8 mouse cellular contexts compared by ENCODE assay signal in the genomic region with DNA sequence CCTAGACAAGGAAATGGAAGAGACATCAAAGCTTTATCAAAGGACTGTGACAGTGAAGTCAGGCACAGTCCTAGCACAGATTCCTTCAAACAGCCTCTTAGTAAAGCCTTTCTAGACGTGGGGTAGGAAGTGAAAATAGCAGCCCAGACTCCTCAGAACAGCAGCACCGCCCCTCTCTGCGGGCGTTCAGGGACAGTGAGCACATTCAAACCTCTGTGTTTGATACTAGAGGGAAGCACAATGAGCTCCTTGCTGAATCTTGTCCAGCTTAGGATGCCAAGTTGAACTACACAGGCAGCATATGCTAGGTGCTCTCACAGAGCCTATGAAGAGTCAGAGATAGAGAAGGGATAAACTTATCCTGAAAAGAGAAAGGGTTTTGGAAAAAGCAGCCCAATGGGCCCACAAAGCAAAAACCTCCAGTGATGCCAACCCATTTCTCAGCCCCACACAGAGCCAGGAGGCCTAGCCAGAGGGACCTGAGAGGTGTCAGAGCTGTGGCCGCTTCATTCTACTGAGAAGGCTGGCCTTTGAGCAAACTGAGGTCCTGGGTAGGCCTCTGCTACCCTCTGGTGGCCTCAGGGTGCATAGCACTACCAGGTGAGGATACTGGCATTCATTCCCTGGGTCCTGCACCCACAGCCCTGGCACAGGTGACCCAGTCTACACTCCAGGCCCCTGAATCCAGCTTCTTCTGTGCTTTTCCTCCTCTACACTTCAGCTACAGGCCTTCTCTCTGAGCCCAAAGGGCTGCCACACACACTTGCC. TPM values are rescaled to one million over a fixed set of nuclear protein-coding genes. Genes with fewer than 3 reads are reported as not detected.
DNase-seq lines count a peak whose midpoint lies in the region; ATAC-seq and TF ChIP-seq lines count a peak whose summit lies in the region.

No protein-coding gene starts in this region.

- no peaks in the 10 kb centered on the region for H3K27me3 ChIP-seq in hindbrain, embryonic 10.5 days (ENCODE audit: insufficient read depth, poor library complexity, severe bottlenecking)
- no peaks in the 10 kb centered on the region for H3K27me3 ChIP-seq in hindbrain, embryonic 13.5 days
- H3K27me3 ChIP-seq in intestine, embryonic 14.5 days (replicated peaks; ENCODE audit: control insufficient read depth, insufficient read depth, low read length), result no peaks in the 10 kb centered on the region
- H3K27me3 ChIP-seq in limb, embryonic 14.5 days (ENCODE audit: control insufficient read depth, insufficient read depth, low read length), result no peaks in the 10 kb centered on the region
- no peaks in the 10 kb centered on the region for H3K27me3 ChIP-seq in midbrain, embryonic 14.5 days (ENCODE audit: control insufficient read depth, insufficient read depth, low read length)

- H3K4me1 ChIP-seq in hindbrain, embryonic 10.5 days (replicated peaks), result 0 out of 2 replicates have a peak, but pooled peaks cover 6% of the 10 kb centered on the region
- peaks cover 42% of the 10 kb centered on the region for H3K4me1 ChIP-seq in hindbrain, embryonic 13.5 days (replicated peaks)
- H3K4me1 ChIP-seq in intestine, embryonic 14.5 days (replicated peaks; ENCODE audit: control insufficient read depth, insufficient read depth, low read length), result peaks cover 19% of the 10 kb centered on the region
- H3K4me1 ChIP-seq in limb, embryonic 14.5 days (ENCODE audit: control insufficient read depth, insufficient read depth, low read length), result no peaks in the 10 kb centered on the region; the same call in none of the 2 replicates
- H3K4me1 ChIP-seq in midbrain, embryonic 14.5 days (ENCODE audit: control insufficient read depth, insufficient read depth, low read length), result peaks cover 7% of the 10 kb centered on the region; the same call in 1 of the 2 replicates

- 67% methylated on average over 5 of the region's 5 CpGs for WGBS in hindbrain, embryonic 10.5 days
- WGBS in hindbrain, embryonic 13.5 days, result 67% methylated on average over 5 of the region's 5 CpGs
- 68% methylated on average over 5 of the region's 5 CpGs for WGBS in intestine, embryonic 14.5 days
- WGBS in limb, embryonic 14.5 days, result 65% methylated on average over 5 of the region's 5 CpGs
- WGBS in midbrain, embryonic 14.5 days, result 65% methylated on average over 5 of the region's 5 CpGs

- DNase-seq in hindbrain, embryonic 10.5 days (ENCODE audit: low spot score), result peak; percentile 72
- peak; percentile 86 for DNase-seq in cerebellum, adult 8-10 months
- DNase-seq in frontal cortex, postnatal 36 days (ENCODE audit: low spot score in 2 of 2), result peak; percentile 79 to 83
- peak; percentile 89 for DNase-seq in intestine, embryonic 14.5 days (ENCODE audit: low spot score)
- peak; percentile 57 for DNase-seq in limb, embryonic 14.5 days (ENCODE audit: low spot score)
- DNase-seq in midbrain, embryonic 14.5 days, result peak; percentile 83
- peak; percentile 69 to 72 for DNase-seq in spleen, postnatal 36 days (ENCODE audit: low spot score in 2 of 2)

- no peak overlapping the region for H3K9ac ChIP-seq in hindbrain, embryonic 13.5 days
- H3K9ac ChIP-seq in intestine, embryonic 14.5 days (ENCODE audit: low read length), result no peak overlapping the region
- H3K9ac ChIP-seq in limb, embryonic 14.5 days (ENCODE audit: low read depth, low read length, severe bottlenecking), result no peak overlapping the region
- no peak overlapping the region for H3K9ac ChIP-seq in midbrain, embryonic 14.5 days (replicated peaks; ENCODE audit: low read length)

- H3K4me3 ChIP-seq in hindbrain, embryonic 10.5 days, result no peak overlapping the region
- no peak overlapping the region for H3K4me3 ChIP-seq in hindbrain, embryonic 13.5 days
- no peak overlapping the region for H3K4me3 ChIP-seq in intestine, embryonic 14.5 days (ENCODE audit: low read depth, low read length)
- H3K4me3 ChIP-seq in limb, embryonic 14.5 days (replicated peaks; ENCODE audit: low read length), result no peak overlapping the region
- H3K4me3 ChIP-seq in midbrain, embryonic 14.5 days (replicated peaks; ENCODE audit: low read depth, low read length), result no peak overlapping the region

- TF ChIP-seq POLR2A in limb, embryonic 14.5 days (IDR thresholded peaks at IDR 0.05; ENCODE audit: borderline replicate concordance, extremely low read depth, insufficient read depth, insufficient read length), result no peak

- H3K36me3 ChIP-seq in hindbrain, embryonic 10.5 days, result peaks cover 98% of the 10 kb centered on the region
- H3K36me3 ChIP-seq in hindbrain, embryonic 13.5 days, result peaks cover 64% of the 10 kb centered on the region
- peaks cover 59% of the 10 kb centered on the region for H3K36me3 ChIP-seq in intestine, embryonic 14.5 days (ENCODE audit: control insufficient read depth, insufficient read depth, low read length)
- H3K36me3 ChIP-seq in limb, embryonic 14.5 days (ENCODE audit: control insufficient read depth, insufficient read depth, low read length), result peaks cover 55% of the 10 kb centered on the region
- H3K36me3 ChIP-seq in midbrain, embryonic 14.5 days (ENCODE audit: control insufficient read depth, insufficient read depth, low read length), result peaks cover 51% of the 10 kb centered on the region

- no peak overlapping the region for H3K27ac ChIP-seq in hindbrain, embryonic 10.5 days
- H3K27ac ChIP-seq in hindbrain, embryonic 13.5 days, result no peak overlapping the region
- no peak overlapping the region for H3K27ac ChIP-seq in intestine, embryonic 14.5 days (ENCODE audit: low read depth)
- no peak overlapping the region for H3K27ac ChIP-seq in limb, embryonic 14.5 days (replicated peaks; ENCODE audit: low read depth, low read length)
- no peak overlapping the region for H3K27ac ChIP-seq in midbrain, embryonic 14.5 days (replicated peaks; ENCODE audit: low read depth, low read length)

- ATAC-seq in hindbrain, embryonic 13.5 days (ENCODE audit: low FRiP score), result no peak; the same call in 1 of the 2 replicates
- ATAC-seq in intestine, embryonic 14.5 days (replicated peaks; ENCODE audit: low FRiP score, low TSS enrichment, low read depth), result no peak; the same call in 1 of the 2 replicates
- peak; percentile 41; the same call in 1 of the 2 replicates for ATAC-seq in limb, embryonic 14.5 days (ENCODE audit: low FRiP score, low read depth)
- ATAC-seq in midbrain, embryonic 14.5 days (ENCODE audit: low FRiP score, low TSS enrichment), result 0 out of 2 replicates have a peak, but pooled peaks have one; percentile 15

- no peak overlapping the region for H3K4me2 ChIP-seq in hindbrain, embryonic 13.5 days
- H3K4me2 ChIP-seq in intestine, embryonic 14.5 days (ENCODE audit: low read length), result no peak overlapping the region
- H3K4me2 ChIP-seq in limb, embryonic 14.5 days (replicated peaks; ENCODE audit: low read depth, low read length, severe bottlenecking), result no peak overlapping the region
- no peak overlapping the region for H3K4me2 ChIP-seq in midbrain, embryonic 14.5 days (ENCODE audit: low read length)

- no peaks in the 10 kb centered on the region for H3K9me3 ChIP-seq in hindbrain, embryonic 10.5 days
- no peaks in the 10 kb centered on the region for H3K9me3 ChIP-seq in hindbrain, embryonic 13.5 days
- H3K9me3 ChIP-seq in intestine, embryonic 14.5 days (ENCODE audit: control insufficient read depth, low read length), result no peaks in the 10 kb centered on the region
- H3K9me3 ChIP-seq in limb, embryonic 14.5 days (ENCODE audit: control insufficient read depth, low read length), result no peaks in the 10 kb centered on the region
- no peaks in the 10 kb centered on the region for H3K9me3 ChIP-seq in midbrain, embryonic 14.5 days (ENCODE audit: control insufficient read depth, low read length)

RNA-seq across cellular contexts. Expression of gene Mpg, which starts 12.0 kb away (rescaled TPM):
- polyA plus RNA-seq in hindbrain, embryonic 10.5 days (2016; fragmentation: Nextera tagmentation; extraction: Ambion mirVana), result 34.2 and 36.3 TPM in 2 replicates
- polyA plus RNA-seq in hindbrain, embryonic 13.5 days (2015; fragmentation: Nextera tagmentation; extraction: Ambion mirVana), result 35.6 and 38.7 TPM in 2 replicates
- polyA plus RNA-seq in intestine, embryonic 14.5 days (2014; fragmentation: Nextera tagmentation; extraction: Ambion mirVana), result 36.2 and 39.3 TPM in 2 replicates
- polyA plus RNA-seq in limb, embryonic 14.5 days (2012; rRNA removed), result 27.1 and 27.9 TPM in 2 replicates
- polyA plus RNA-seq in limb, embryonic 14.5 days (2014; fragmentation: Nextera tagmentation; extraction: Ambion mirVana), result 40.1 and 43.9 TPM in 2 replicates
- 37.4 and 37.7 TPM in 2 replicates for polyA plus RNA-seq in midbrain, embryonic 14.5 days (2014; fragmentation: Nextera tagmentation; extraction: Ambion mirVana)

RNA-seq across cellular contexts. Expression of gene Rhbdf1, which starts 16.2 kb away (rescaled TPM):
- 31.3 and 32.9 TPM in 2 replicates for polyA plus RNA-seq in hindbrain, embryonic 10.5 days (2016; fragmentation: Nextera tagmentation; extraction: Ambion mirVana)
- 21.0 and 24.1 TPM in 2 replicates for polyA plus RNA-seq in hindbrain, embryonic 13.5 days (2015; fragmentation: Nextera tagmentation; extraction: Ambion mirVana)
- 45.6 and 57.9 TPM in 2 replicates for polyA plus RNA-seq in intestine, embryonic 14.5 days (2014; fragmentation: Nextera tagmentation; extraction: Ambion mirVana)
- polyA plus RNA-seq in limb, embryonic 14.5 days (2012; rRNA removed), result 136 and 234 TPM in 2 replicates
- 61.5 and 68.3 TPM in 2 replicates for polyA plus RNA-seq in limb, embryonic 14.5 days (2014; fragmentation: Nextera tagmentation; extraction: Ambion mirVana)
- 15.3 and 17.5 TPM in 2 replicates for polyA plus RNA-seq in midbrain, embryonic 14.5 days (2014; fragmentation: Nextera tagmentation; extraction: Ambion mirVana)

RNA-seq across cellular contexts. Expression of gene Nprl3, which starts 29.2 kb away (rescaled TPM):
- polyA plus RNA-seq in hindbrain, embryonic 10.5 days (2016; fragmentation: Nextera tagmentation; extraction: Ambion mirVana), result 41.1 and 45.6 TPM in 2 replicates
- 43.5 and 51.8 TPM in 2 replicates for polyA plus RNA-seq in hindbrain, embryonic 13.5 days (2015; fragmentation: Nextera tagmentation; extraction: Ambion mirVana)
- 28.0 and 29.5 TPM in 2 replicates for polyA plus RNA-seq in intestine, embryonic 14.5 days (2014; fragmentation: Nextera tagmentation; extraction: Ambion mirVana)
- 88.8 and 114 TPM in 2 replicates for polyA plus RNA-seq in limb, embryonic 14.5 days (2012; rRNA removed)
- 29.4 and 30.9 TPM in 2 replicates for polyA plus RNA-seq in limb, embryonic 14.5 days (2014; fragmentation: Nextera tagmentation; extraction: Ambion mirVana)
- polyA plus RNA-seq in midbrain, embryonic 14.5 days (2014; fragmentation: Nextera tagmentation; extraction: Ambion mirVana), result 33.6 and 36.9 TPM in 2 replicates

RNA-seq across cellular contexts. Expression of gene Snrnp25, which starts 33.1 kb away (rescaled TPM):
- polyA plus RNA-seq in hindbrain, embryonic 10.5 days (2016; fragmentation: Nextera tagmentation; extraction: Ambion mirVana), result 97.6 and 103 TPM in 2 replicates
- 43.7 and 46.9 TPM in 2 replicates for polyA plus RNA-seq in hindbrain, embryonic 13.5 days (2015; fragmentation: Nextera tagmentation; extraction: Ambion mirVana)
- polyA plus RNA-seq in intestine, embryonic 14.5 days (2014; fragmentation: Nextera tagmentation; extraction: Ambion mirVana), result 58.0 and 60.7 TPM in 2 replicates
- 31.9 and 46.7 TPM in 2 replicates for polyA plus RNA-seq in limb, embryonic 14.5 days (2012; rRNA removed)
- polyA plus RNA-seq in limb, embryonic 14.5 days (2014; fragmentation: Nextera tagmentation; extraction: Ambion mirVana), result 52.1 and 54.5 TPM in 2 replicates
- 46.7 and 54.9 TPM in 2 replicates for polyA plus RNA-seq in midbrain, embryonic 14.5 days (2014; fragmentation: Nextera tagmentation; extraction: Ambion mirVana)

RNA-seq across cellular contexts. Expression of gene Hba-x, which starts 37.9 kb away (rescaled TPM):
- 3,492 and 3,546 TPM in 2 replicates for polyA plus RNA-seq in hindbrain, embryonic 10.5 days (2016; fragmentation: Nextera tagmentation; extraction: Ambion mirVana)
- 392 and 434 TPM in 2 replicates for polyA plus RNA-seq in hindbrain, embryonic 13.5 days (2015; fragmentation: Nextera tagmentation; extraction: Ambion mirVana)
- polyA plus RNA-seq in intestine, embryonic 14.5 days (2014; fragmentation: Nextera tagmentation; extraction: Ambion mirVana), result 104 and 121 TPM in 2 replicates
- polyA plus RNA-seq in limb, embryonic 14.5 days (2012; rRNA removed), result 70.0 and 113 TPM in 2 replicates
- 197 and 201 TPM in 2 replicates for polyA plus RNA-seq in limb, embryonic 14.5 days (2014; fragmentation: Nextera tagmentation; extraction: Ambion mirVana)
- 29.1 and 77.0 TPM in 2 replicates for polyA plus RNA-seq in midbrain, embryonic 14.5 days (2014; fragmentation: Nextera tagmentation; extraction: Ambion mirVana)

Comparison
In these comparisons a context has a peak if more than half of its experiments do, and no peak if none do; other contexts are left out.
1. ATAC-seq: peak in limb, embryonic 14.5 days (single experiment) and midbrain, embryonic 14.5 days (single experiment); none in hindbrain, embryonic 13.5 days (single experiment) and intestine, embryonic 14.5 days (single experiment).
2. Peak in every context shown above with its lines, with median percentiles within 50 percentile points of each other: DNase-seq.